Mouse (Mus musculus): ENCODE results near the gene Ncf4. TPM values are rescaled to one million over a fixed set of nuclear protein-coding genes. Genes with fewer than 3 reads are reported as not detected.
"Not testable (repeated sequence)": the region's sequence is repeated elsewhere in the genome, so short reads cannot be mapped to it uniquely, and the experiment has no call there.

Gene Ncf4
- total and polyA plus RNA-seq, 2 experiments from 2014 or later = 0.22 to 1.1 TPM

GRCm38 (mm10) chr15:78287941-78288340 is 43.3 kb downstream of the Ncf4 start:
- no peak for TF ChIP-seq CTCF (IDR thresholded peaks at IDR 0.05)
- Histone ChIP-seq H3K4me3 (ENCODE audit: low read depth, low read length) (no peak overlapping the region), H3K27me3 (ENCODE audit: insufficient read depth, low read length) (no peaks in the 10 kb centered on the region), H3K9me3 (ENCODE audit: low read length) (no peaks in the 10 kb centered on the region), H3K27ac (ENCODE audit: low read depth, low read length) (no peak overlapping the region), H3K4me2 (ENCODE audit: low read depth, low read length, poor library complexity, severe bottlenecking) (no peak overlapping the region), H3K9ac (replicated peaks; ENCODE audit: low read length, poor library complexity, severe bottlenecking) (no peak overlapping the region), H3K4me1 (ENCODE audit: insufficient read depth, low read length) (no peaks in the 10 kb centered on the region), H3K36me3 (ENCODE audit: insufficient read depth, low read length) (no peaks in the 10 kb centered on the region)
- 88% methylated on average over 5 of the region's 5 CpGs for WGBS
- DNase-seq (ENCODE audit: low spot score) (no peak), ATAC-seq (ENCODE audit: low FRiP score) (no peak)

- H3K27ac ChIP-seq (ENCODE audit: low read depth, low read length); DNase-seq (ENCODE audit: low spot score); H3K4me2 ChIP-seq (ENCODE audit: low read depth, low read length, poor library complexity, severe bottlenecking); H3K4me3 ChIP-seq (ENCODE audit: low read depth, low read length); H3K36me3 ChIP-seq (ENCODE audit: insufficient read depth, low read length); H3K27me3 ChIP-seq (ENCODE audit: insufficient read depth, low read length); H3K9ac ChIP-seq (replicated peaks; ENCODE audit: low read length, poor library complexity, severe bottlenecking); H3K4me1 ChIP-seq (ENCODE audit: insufficient read depth, low read length); ATAC-seq (ENCODE audit: low FRiP score); H3K9me3 ChIP-seq (ENCODE audit: low read length): not testable (repeated sequence)
- WGBS = 77% methylated on average over 4 of the region's 5 CpGs
These were observed 45.2 kb downstream of the Ncf4 start for GRCm38 (mm10) chr15:78289775-78290174.

DNA sequence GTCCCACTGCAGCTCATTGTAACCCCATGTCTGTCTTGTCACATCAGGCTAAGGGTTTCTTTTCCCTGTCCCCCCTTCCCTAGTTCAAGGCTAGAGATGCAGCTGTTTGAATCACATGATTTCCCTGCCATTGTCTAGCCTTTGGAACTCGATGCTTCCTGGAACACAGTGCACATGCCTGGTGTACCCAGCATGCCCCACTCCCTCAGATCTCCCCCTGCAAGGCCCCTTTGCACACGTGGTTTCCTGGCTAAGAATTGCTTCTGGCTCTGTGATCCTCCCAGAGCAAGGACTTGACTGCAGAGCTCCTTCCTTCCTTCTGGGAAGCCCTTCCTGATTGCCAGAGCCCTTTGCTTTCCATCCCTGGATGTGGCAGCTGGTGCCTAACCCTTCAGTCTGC is 48.6 kb downstream of the Ncf4 start:
- not testable (repeated sequence) for H3K27me3 ChIP-seq (ENCODE audit: insufficient read depth, low read length); H3K9ac ChIP-seq (replicated peaks; ENCODE audit: low read length, poor library complexity, severe bottlenecking); H3K36me3 ChIP-seq (ENCODE audit: insufficient read depth, low read length); H3K9me3 ChIP-seq (ENCODE audit: low read length); H3K4me1 ChIP-seq (ENCODE audit: insufficient read depth, low read length); H3K4me3 ChIP-seq (ENCODE audit: low read depth, low read length); ATAC-seq (ENCODE audit: low FRiP score); H3K4me2 ChIP-seq (ENCODE audit: low read depth, low read length, poor library complexity, severe bottlenecking); DNase-seq (ENCODE audit: low spot score); H3K27ac ChIP-seq (ENCODE audit: low read depth, low read length)
- WGBS = 3% methylated on average over 2 of the region's 2 CpGs

DNA sequence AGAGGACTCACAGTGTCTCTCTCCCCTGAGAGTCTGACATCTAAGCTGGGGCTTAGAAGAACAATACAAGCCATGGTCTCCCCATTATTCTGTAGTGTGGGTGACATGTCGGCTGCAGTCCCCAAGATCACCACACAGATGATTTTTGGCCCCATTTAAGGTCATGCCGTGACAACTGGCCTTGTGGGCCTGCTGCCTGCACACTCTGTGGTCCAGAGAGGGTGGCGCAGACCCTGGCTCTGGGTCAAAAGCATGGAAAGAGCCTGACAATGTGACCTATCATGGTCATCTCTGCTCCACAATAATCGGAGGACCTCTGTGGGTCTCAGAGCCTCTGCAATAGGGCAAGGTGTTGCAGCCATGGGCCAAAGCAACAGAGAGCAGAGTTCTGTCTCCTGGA is 49.1 kb downstream of the Ncf4 start:
- Histone ChIP-seq H3K36me3 (ENCODE audit: insufficient read depth, low read length) (no peaks in the 10 kb centered on the region), H3K27ac (ENCODE audit: low read depth, low read length) (no peak overlapping the region), H3K4me1 (ENCODE audit: insufficient read depth, low read length) (no peaks in the 10 kb centered on the region), H3K9me3 (ENCODE audit: low read length) (no peaks in the 10 kb centered on the region), H3K27me3 (ENCODE audit: insufficient read depth, low read length) (no peaks in the 10 kb centered on the region), H3K4me3 (ENCODE audit: low read depth, low read length) (no peak overlapping the region), H3K4me2 (ENCODE audit: low read depth, low read length, poor library complexity, severe bottlenecking) (no peak overlapping the region), H3K9ac (replicated peaks; ENCODE audit: low read length, poor library complexity, severe bottlenecking) (no peak overlapping the region)
- TF ChIP-seq CTCF (IDR thresholded peaks at IDR 0.05) = no peak
- WGBS = 77% methylated on average over 4 of the region's 4 CpGs
- no peak for DNase-seq (ENCODE audit: low spot score)
- no peak for ATAC-seq (ENCODE audit: low FRiP score)

- H3K4me1 ChIP-seq (ENCODE audit: insufficient read depth, low read length) = no peaks in the 10 kb centered on the region
- no peak for TF ChIP-seq CTCF (IDR thresholded peaks at IDR 0.05)
- no peak for ATAC-seq (ENCODE audit: low FRiP score)
These were observed 54.0 kb downstream of the Ncf4 start for GRCm38 (mm10) chr15:78298558-78298957.

GRCm38 (mm10) chr15:78299641-78300040 is 55.0 kb downstream of the Ncf4 start:
- Histone ChIP-seq H3K27me3 (ENCODE audit: insufficient read depth, low read length) (no peaks in the 10 kb centered on the region), H3K36me3 (ENCODE audit: insufficient read depth, low read length) (no peaks in the 10 kb centered on the region), H3K4me3 (ENCODE audit: low read depth, low read length) (no peak overlapping the region), H3K27ac (ENCODE audit: low read depth, low read length) (no peak overlapping the region), H3K4me1 (ENCODE audit: insufficient read depth, low read length) (no peaks in the 10 kb centered on the region), H3K9me3 (ENCODE audit: low read length) (no peaks in the 10 kb centered on the region), H3K9ac (replicated peaks; ENCODE audit: low read length, poor library complexity, severe bottlenecking) (no peak overlapping the region), H3K4me2 (ENCODE audit: low read depth, low read length, poor library complexity, severe bottlenecking) (no peak overlapping the region)
- TF ChIP-seq CTCF (IDR thresholded peaks at IDR 0.05) = no peak
- 69% methylated on average over 3 of the region's 3 CpGs for WGBS
- DNase-seq (ENCODE audit: low spot score) = no peak
- no peak for ATAC-seq (ENCODE audit: low FRiP score)

More at GRCm38 (mm10) chr15:78298558-78298957, 54.0 kb downstream of the Ncf4 start:
- no peak for DNase-seq (ENCODE audit: low spot score)
- 93% methylated on average over 1 of the region's 1 CpGs for WGBS
- no peaks in the 10 kb centered on the region for H3K9me3 ChIP-seq (ENCODE audit: low read length)
- no peak overlapping the region for H3K9ac ChIP-seq (replicated peaks; ENCODE audit: low read length, poor library complexity, severe bottlenecking)
- no peaks in the 10 kb centered on the region for H3K27me3 ChIP-seq (ENCODE audit: insufficient read depth, low read length)
- H3K36me3 ChIP-seq (ENCODE audit: insufficient read depth, low read length) = no peaks in the 10 kb centered on the region
- H3K27ac ChIP-seq (ENCODE audit: low read depth, low read length) = no peak overlapping the region
- no peak overlapping the region for H3K4me3 ChIP-seq (ENCODE audit: low read depth, low read length)
- H3K4me2 ChIP-seq (ENCODE audit: low read depth, low read length, poor library complexity, severe bottlenecking) = no peak overlapping the region

- no peak for TF ChIP-seq CTCF (IDR thresholded peaks at IDR 0.05)
- Histone ChIP-seq H3K4me2 (ENCODE audit: low read depth, low read length, poor library complexity, severe bottlenecking) (no peak overlapping the region), H3K36me3 (ENCODE audit: insufficient read depth, low read length) (no peaks in the 10 kb centered on the region), H3K27ac (ENCODE audit: low read depth, low read length) (no peak overlapping the region), H3K27me3 (ENCODE audit: insufficient read depth, low read length) (no peaks in the 10 kb centered on the region), H3K4me3 (ENCODE audit: low read depth, low read length) (no peak overlapping the region), H3K9me3 (ENCODE audit: low read length) (no peaks in the 10 kb centered on the region), H3K4me1 (ENCODE audit: insufficient read depth, low read length) (no peaks in the 10 kb centered on the region), H3K9ac (replicated peaks; ENCODE audit: low read length, poor library complexity, severe bottlenecking) (no peak overlapping the region)
- ATAC-seq (ENCODE audit: low FRiP score) = no peak
- DNase-seq (ENCODE audit: low spot score) = no peak
These were observed 56.2 kb downstream of the Ncf4 start for GRCm38 (mm10) chr15:78300773-78301172.
